Mouse (Mus musculus): ENCODE results near the gene Acap2.

DNA sequence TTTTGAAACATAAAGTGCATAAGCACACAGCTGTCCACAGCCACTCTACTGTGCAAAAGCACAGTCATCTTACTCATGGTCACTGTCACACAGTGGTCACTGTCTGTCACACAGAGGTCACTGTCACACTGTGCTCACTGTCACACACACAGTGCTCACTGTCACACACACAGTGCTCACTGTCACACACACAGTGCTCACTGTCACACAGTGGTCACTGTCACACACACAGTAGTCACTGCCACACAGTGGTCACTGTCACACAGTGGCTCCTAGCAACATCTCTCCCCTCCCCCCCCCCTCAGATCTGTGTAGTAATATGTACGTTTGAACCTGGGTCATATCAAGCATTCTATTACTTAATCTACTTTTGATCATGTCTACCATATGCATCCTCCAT is 13.9 kb downstream of the Acap2 start:
- TF ChIP-seq POLR2A (IDR thresholded peaks at IDR 0.05; ENCODE audit: extremely low read depth, insufficient read depth, low read length) (no peak), CTCF (IDR thresholded peaks at IDR 0.05; ENCODE audit: extremely low read depth, insufficient read depth, low read length) (no peak)
